Mouse (Mus musculus) embryonic facial prominence, embryonic 11.5 days (tissue): ENCODE data around the gene Tcstv1. TPM values are rescaled to one million over a fixed set of nuclear protein-coding genes. Genes with fewer than 3 reads are reported as not detected.
"Not testable (repeated sequence)": the region's sequence is repeated elsewhere in the genome, so short reads cannot be mapped to it uniquely, and the experiment has no call there.

Source experiments
- ATAC-seq: fragments of 200-750 bp; cut with Nextera tagmentation; replicated peaks from 2 replicates; pipeline ENCODE4 v1.8.0; 2017; ENCODE audit warnings: low read depth; ENCODE audit not compliant: insufficient number of reproducible peaks, low FRiP score, low TSS enrichment
- DNase-seq: peaks from one replicate; pipeline ENCODE4 v3.0.0-alpha.2; 2015; ENCODE audit warnings: low spot score
- H3K27ac ChIP-seq: fragments of 300-500 bp; sonication (generic); replicated peaks from 2 replicates; pipeline ENCODE4 v1.5.1; 2014; ENCODE audit warnings: mild to moderate bottlenecking, low read depth, low read length, control low read depth
- H3K27me3 ChIP-seq: fragments of 300-500 bp; sonication (generic); 2 replicates; pipeline ENCODE4 v1.6.1; 2014; ENCODE audit warnings: mild to moderate bottlenecking, low read length, moderate library complexity, mixed read lengths; ENCODE audit not compliant: control insufficient read depth, insufficient read depth
- H3K36me3 ChIP-seq: fragments of 300-500 bp; sonication (generic); replicated peaks from 2 replicates; pipeline ENCODE4 v1.6.1; 2014; ENCODE audit warnings: low read depth, mild to moderate bottlenecking, low read length, moderate library complexity, mixed read lengths; ENCODE audit not compliant: control insufficient read depth, insufficient read depth
- H3K4me1 ChIP-seq: fragments of 300-500 bp; sonication (generic); 2 replicates; pipeline ENCODE4 v1.6.1; 2014; ENCODE audit warnings: low read length, mixed read lengths; ENCODE audit not compliant: control insufficient read depth, insufficient read depth
- H3K4me2 ChIP-seq: fragments of 300-500 bp; sonication (generic); 2 replicates; pipeline ENCODE4 v1.6.1; 2014; ENCODE audit warnings: low read depth, mild to moderate bottlenecking, control low read depth, low read length, moderate library complexity
- H3K4me3 ChIP-seq: fragments of 300-500 bp; sonication (generic); 2 replicates; pipeline ENCODE4 v1.5.1; 2014; ENCODE audit warnings: low read depth, low read length, control low read depth
- H3K9ac ChIP-seq: fragments of 300-500 bp; sonication (generic); replicated peaks from 2 replicates; pipeline ENCODE4 v1.6.1; 2014; ENCODE audit warnings: mild to moderate bottlenecking, control low read depth, low read length
- H3K9me3 ChIP-seq: fragments of 300-500 bp; sonication (generic); replicated peaks from 2 replicates; pipeline ENCODE4 v1.6.1; 2016; ENCODE audit warnings: mild to moderate bottlenecking, low read length, inconsistent platforms, mixed read lengths; ENCODE audit not compliant: control insufficient read depth
- WGBS: fragments of 180-500 bp; shearing (Covaris S2); extraction: QIAGEN DNeasy Blood & Tissue Kit; methylation state at CpG from one replicate; pipeline ENCODE4 v1.1.7; 2014; 5-methylcytosine and 5-hydroxymethylcytosine counted together
- polyA plus RNA-seq: library from polyadenylated mRNA; unstranded; fragments of >200 nt; fragmentation: Nextera tagmentation; extraction: Ambion mirVana; gene quantifications from 2 replicates; pipeline ENCODE4 v1.2.1, GENCODE M21; 2014

The Tcstv1 gene
- polyA plus RNA-seq, 1 experiment from 2014 or later = not detected

- not testable (repeated sequence) for H3K4me1 ChIP-seq, H3K27me3 ChIP-seq, H3K9ac ChIP-seq, H3K4me2 ChIP-seq, H3K27ac ChIP-seq, DNase-seq, H3K36me3 ChIP-seq, H3K4me3 ChIP-seq, H3K9me3 ChIP-seq, ATAC-seq
- WGBS = no CpG with 5 or more reads among the region's 6 CpGs
Observed at GRCm38 (mm10) chr13:119862399-119862798, 32.2 kb downstream of the Tcstv1 start.

Other genes with a start within 250 kb of the Tcstv1 start
- gene Hmgcs1, start 204.4 kb downstream of the Tcstv1 start, polyA plus RNA-seq = 274 and 293 TPM in 2 replicates
- gene Nim1k, start 138.9 kb downstream of the Tcstv1 start, polyA plus RNA-seq = 1.5 and 1.6 TPM in 2 replicates
- 46.6 and 46.7 TPM in 2 replicates for gene Zfp131, start 103.9 kb downstream of the Tcstv1 start, polyA plus RNA-seq
- not detected in 2 replicates for gene AF067063, start 64.6 kb downstream of the Tcstv1 start, polyA plus RNA-seq
- gene D13Ertd608e, start 58.8 kb downstream of the Tcstv1 start, polyA plus RNA-seq = not detected in 2 replicates
- not detected in 2 replicates for gene Gm21761, start 34.5 kb upstream of the Tcstv1 start, polyA plus RNA-seq
- gene B020031M17Rik, start 56.0 kb upstream of the Tcstv1 start, polyA plus RNA-seq = not detected in 2 replicates
- not detected in 2 replicates for gene Gm36079, start 132.2 kb upstream of the Tcstv1 start, polyA plus RNA-seq
- not detected in 2 replicates for gene Gm21188, start 157.4 kb upstream of the Tcstv1 start, polyA plus RNA-seq
- not detected in 2 replicates for gene Gm20767, start 245.5 kb upstream of the Tcstv1 start, polyA plus RNA-seq